Mouse (Mus musculus): Measurements from ENCODE around the gene Mrps35. TPM values are rescaled to one million over a fixed set of nuclear protein-coding genes. Genes with fewer than 3 reads are reported as not detected.

Gene Mrps35
- polyA plus RNA-seq, 1 experiment: 3.1 TPM

GRCm38 (mm10) chr6:147116579-147116978, 74.0 kb downstream of the Mrps35 start:
- no peak for TF ChIP-seq POLR2A (IDR thresholded peaks at IDR 0.05; ENCODE audit: control insufficient read depth, low read depth, low read length)
- TF ChIP-seq CTCF (IDR thresholded peaks at IDR 0.05; ENCODE audit: control insufficient read depth, insufficient read depth, insufficient replicate concordance, low read depth, low read length): peak; percentile 59; the same call in 1 of the 2 replicates
- Histone ChIP-seq H3K27ac (ENCODE audit: control insufficient read depth, insufficient read depth, low read depth, low read length) (no peak overlapping the region), H3K4me3 (ENCODE audit: control insufficient read depth, low read depth, low read length) (no peak overlapping the region), H3K4me1 (ENCODE audit: control insufficient read depth, insufficient read depth, low read length) (no peaks in the 10 kb centered on the region), H3K36me3 (ENCODE audit: control insufficient read depth, insufficient read depth, low read length) (no peaks in the 10 kb centered on the region), H3K27me3 (ENCODE audit: control insufficient read depth, insufficient read depth, low read length) (no peaks in the 10 kb centered on the region)

GRCm38 (mm10) chr6:147117764-147118163, 75.2 kb downstream of the Mrps35 start:
- TF ChIP-seq CTCF (IDR thresholded peaks at IDR 0.05; ENCODE audit: control insufficient read depth, insufficient read depth, insufficient replicate concordance, low read depth, low read length): no peak
- TF ChIP-seq POLR2A (IDR thresholded peaks at IDR 0.05; ENCODE audit: control insufficient read depth, low read depth, low read length): no peak
- H3K27ac ChIP-seq (ENCODE audit: control insufficient read depth, insufficient read depth, low read depth, low read length): no peak overlapping the region
- H3K36me3 ChIP-seq (ENCODE audit: control insufficient read depth, insufficient read depth, low read length): no peaks in the 10 kb centered on the region
- no peaks in the 10 kb centered on the region for H3K4me1 ChIP-seq (ENCODE audit: control insufficient read depth, insufficient read depth, low read length)
- H3K4me3 ChIP-seq (ENCODE audit: control insufficient read depth, low read depth, low read length): no peak overlapping the region
- H3K27me3 ChIP-seq (ENCODE audit: control insufficient read depth, insufficient read depth, low read length): no peaks in the 10 kb centered on the region

GRCm38 (mm10) chr6:147118190-147118589, 75.6 kb downstream of the Mrps35 start:
- H3K36me3 ChIP-seq (ENCODE audit: control insufficient read depth, insufficient read depth, low read length): no peaks in the 10 kb centered on the region
- TF ChIP-seq CTCF (IDR thresholded peaks at IDR 0.05; ENCODE audit: control insufficient read depth, insufficient read depth, insufficient replicate concordance, low read depth, low read length): no peak
- TF ChIP-seq POLR2A (IDR thresholded peaks at IDR 0.05; ENCODE audit: control insufficient read depth, low read depth, low read length): no peak
- no peak overlapping the region for H3K4me3 ChIP-seq (ENCODE audit: control insufficient read depth, low read depth, low read length)
- no peak overlapping the region for H3K27ac ChIP-seq (ENCODE audit: control insufficient read depth, insufficient read depth, low read depth, low read length)
- no peaks in the 10 kb centered on the region for H3K4me1 ChIP-seq (ENCODE audit: control insufficient read depth, insufficient read depth, low read length)
- no peaks in the 10 kb centered on the region for H3K27me3 ChIP-seq (ENCODE audit: control insufficient read depth, insufficient read depth, low read length)

DNA sequence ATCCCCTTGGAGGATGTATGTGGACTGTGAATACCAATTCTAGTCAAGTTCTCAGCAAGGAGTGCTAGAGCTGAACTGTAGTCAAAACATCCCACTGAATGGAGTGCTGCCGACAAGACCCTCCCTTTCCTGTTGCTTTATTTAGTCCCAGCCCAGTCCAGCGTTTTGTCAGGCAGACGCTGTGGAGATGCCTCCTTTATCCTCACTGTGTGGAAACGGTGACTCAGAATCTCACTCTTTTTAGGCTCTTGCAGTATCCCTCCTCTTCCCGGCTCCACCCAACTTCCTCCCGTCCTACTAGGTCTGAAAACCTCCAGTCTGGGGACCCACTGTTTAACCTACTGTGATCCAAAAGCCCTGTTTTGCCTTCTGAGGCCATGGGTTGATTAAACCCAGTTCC, 78.8 kb downstream of the Mrps35 start:
- H3K27me3 ChIP-seq (ENCODE audit: control insufficient read depth, insufficient read depth, low read length): no peaks in the 10 kb centered on the region

More for the DNA sequence above, 78.8 kb downstream of the Mrps35 start:
- H3K4me3 ChIP-seq (ENCODE audit: control insufficient read depth, low read depth, low read length): no peak overlapping the region
- TF ChIP-seq POLR2A (IDR thresholded peaks at IDR 0.05; ENCODE audit: control insufficient read depth, low read depth, low read length): no peak
- no peak for TF ChIP-seq CTCF (IDR thresholded peaks at IDR 0.05; ENCODE audit: control insufficient read depth, insufficient read depth, insufficient replicate concordance, low read depth, low read length)
- H3K36me3 ChIP-seq (ENCODE audit: control insufficient read depth, insufficient read depth, low read length): no peaks in the 10 kb centered on the region
- no peaks in the 10 kb centered on the region for H3K4me1 ChIP-seq (ENCODE audit: control insufficient read depth, insufficient read depth, low read length)
- no peak overlapping the region for H3K27ac ChIP-seq (ENCODE audit: control insufficient read depth, insufficient read depth, low read depth, low read length)

Other genes with a start within 250 kb of the Mrps35 start
- gene Arntl2, start 246.7 kb upstream of the Mrps35 start, polyA plus RNA-seq (2012; rRNA removed): 2.7 and 3.0 TPM in 2 replicates
- 299 and 314 TPM in 2 replicates for gene Smco2, start 192.7 kb upstream of the Mrps35 start, polyA plus RNA-seq (2012; rRNA removed)
- gene Ppfibp1, start 154.3 kb upstream of the Mrps35 start, polyA plus RNA-seq (2012; rRNA removed): 9.2 and 10.9 TPM in 2 replicates
- gene 1700034J05Rik, start 88.3 kb upstream of the Mrps35 start, polyA plus RNA-seq (2012; rRNA removed): 170 and 188 TPM in 2 replicates
- gene Rep15, start 10.2 kb upstream of the Mrps35 start, polyA plus RNA-seq (2012; rRNA removed): 0.10 TPM in 2 replicates
- gene Mansc4, start 44.3 kb downstream of the Mrps35 start, polyA plus RNA-seq (2012; rRNA removed): 1.1 and 1.3 TPM in 2 replicates
- 2.7 and 2.8 TPM in 2 replicates for gene Klhl42, start 48.6 kb downstream of the Mrps35 start, polyA plus RNA-seq (2012; rRNA removed)
- gene Pthlh, start 221.4 kb downstream of the Mrps35 start, polyA plus RNA-seq (2012; rRNA removed): 0.07 and 0.22 TPM in 2 replicates